Mouse (Mus musculus): ENCODE data around the gene Frem1. TPM values are rescaled to one million over a fixed set of nuclear protein-coding genes. Genes with fewer than 3 reads are reported as not detected.

Frem1 gene
- polyA plus RNA-seq, 1 experiment, result not detected

- Histone ChIP-seq H3K36me3 (ENCODE audit: control insufficient read depth) (no peaks in the 10 kb centered on the region), H3K9me3 (ENCODE audit: control insufficient read depth, low read length) (no peaks in the 10 kb centered on the region), H3K4me1 (ENCODE audit: control insufficient read depth) (no peaks in the 10 kb centered on the region; the same call in 1 of the 2 replicates), H3K27me3 (ENCODE audit: control insufficient read depth) (no peaks in the 10 kb centered on the region), H3K4me3 (replicated peaks) (no peak overlapping the region)
- no peak for TF ChIP-seq GATA1 (IDR thresholded peaks at IDR 0.05; ENCODE audit: low read length)
- no peak for TF ChIP-seq TAL1 (IDR thresholded peaks at IDR 0.05; ENCODE audit: low read length)
Measured at GRCm38 (mm10) chr4:82946276-82946612, 105.9 kb downstream of the Frem1 start.

- Histone ChIP-seq H3K4me3 (replicated peaks) (no peak overlapping the region), H3K36me3 (ENCODE audit: control insufficient read depth) (no peaks in the 10 kb centered on the region), H3K9me3 (ENCODE audit: control insufficient read depth, low read length) (no peaks in the 10 kb centered on the region), H3K27me3 (ENCODE audit: control insufficient read depth) (no peaks in the 10 kb centered on the region), H3K4me1 (ENCODE audit: control insufficient read depth) (no peaks in the 10 kb centered on the region; the same call in 1 of the 2 replicates)
- TF ChIP-seq TAL1 (IDR thresholded peaks at IDR 0.05; ENCODE audit: low read length) (no peak), GATA1 (IDR thresholded peaks at IDR 0.05; ENCODE audit: low read length) (no peak)
Measured at GRCm38 (mm10) chr4:82945572-82946275, 106.4 kb downstream of the Frem1 start.

GRCm38 (mm10) chr4:82940680-82941079 is 111.5 kb downstream of the Frem1 start:
- no peak overlapping the region for H3K4me3 ChIP-seq (replicated peaks)

GRCm38 (mm10) chr4:82940248-82940647 is 111.9 kb downstream of the Frem1 start:
- H3K36me3 ChIP-seq (ENCODE audit: control insufficient read depth), result no peaks in the 10 kb centered on the region
- H3K27me3 ChIP-seq (ENCODE audit: control insufficient read depth), result no peaks in the 10 kb centered on the region
- TF ChIP-seq GATA1 (IDR thresholded peaks at IDR 0.05; ENCODE audit: low read length) (no peak), TAL1 (IDR thresholded peaks at IDR 0.05; ENCODE audit: low read length) (no peak)
- H3K9me3 ChIP-seq (ENCODE audit: control insufficient read depth, low read length), result no peaks in the 10 kb centered on the region
- H3K4me3 ChIP-seq (replicated peaks), result no peak overlapping the region
- no peaks in the 10 kb centered on the region for H3K4me1 ChIP-seq (ENCODE audit: control insufficient read depth)

More at GRCm38 (mm10) chr4:82940680-82941079, 111.5 kb downstream of the Frem1 start:
- H3K4me1 ChIP-seq (ENCODE audit: control insufficient read depth), result no peaks in the 10 kb centered on the region
- no peak for TF ChIP-seq TAL1 (IDR thresholded peaks at IDR 0.05; ENCODE audit: low read length)
- no peak for TF ChIP-seq GATA1 (IDR thresholded peaks at IDR 0.05; ENCODE audit: low read length)
- H3K9me3 ChIP-seq (ENCODE audit: control insufficient read depth, low read length), result no peaks in the 10 kb centered on the region
- H3K27me3 ChIP-seq (ENCODE audit: control insufficient read depth), result no peaks in the 10 kb centered on the region
- no peaks in the 10 kb centered on the region for H3K36me3 ChIP-seq (ENCODE audit: control insufficient read depth)

- H3K36me3 ChIP-seq (ENCODE audit: control insufficient read depth), result no peaks in the 10 kb centered on the region
- H3K9me3 ChIP-seq (ENCODE audit: control insufficient read depth, low read length), result no peaks in the 10 kb centered on the region
- no peaks in the 10 kb centered on the region for H3K4me1 ChIP-seq (ENCODE audit: control insufficient read depth)
- no peak overlapping the region for H3K4me3 ChIP-seq (replicated peaks)
- no peaks in the 10 kb centered on the region for H3K27me3 ChIP-seq (ENCODE audit: control insufficient read depth)
- TF ChIP-seq GATA1 (IDR thresholded peaks at IDR 0.05; ENCODE audit: low read length) (no peak), TAL1 (IDR thresholded peaks at IDR 0.05; ENCODE audit: low read length) (no peak)
Measured at GRCm38 (mm10) chr4:82934308-82934707, 117.8 kb downstream of the Frem1 start.

GRCm38 (mm10) chr4:82933698-82934210 is 118.4 kb downstream of the Frem1 start:
- Histone ChIP-seq H3K9me3 (ENCODE audit: control insufficient read depth, low read length) (no peaks in the 10 kb centered on the region), H3K27me3 (ENCODE audit: control insufficient read depth) (no peaks in the 10 kb centered on the region), H3K4me1 (ENCODE audit: control insufficient read depth) (no peaks in the 10 kb centered on the region), H3K4me3 (replicated peaks) (no peak overlapping the region), H3K36me3 (ENCODE audit: control insufficient read depth) (no peaks in the 10 kb centered on the region)
- no peak for TF ChIP-seq TAL1 (IDR thresholded peaks at IDR 0.05; ENCODE audit: low read length)
- no peak for TF ChIP-seq GATA1 (IDR thresholded peaks at IDR 0.05; ENCODE audit: low read length)

- Histone ChIP-seq H3K4me1 (ENCODE audit: control insufficient read depth) (no peaks in the 10 kb centered on the region), H3K4me3 (replicated peaks) (no peak overlapping the region), H3K9me3 (ENCODE audit: control insufficient read depth, low read length) (no peaks in the 10 kb centered on the region), H3K27me3 (ENCODE audit: control insufficient read depth) (no peaks in the 10 kb centered on the region), H3K36me3 (ENCODE audit: control insufficient read depth) (no peaks in the 10 kb centered on the region)
- TF ChIP-seq GATA1 (IDR thresholded peaks at IDR 0.05; ENCODE audit: low read length) (no peak), TAL1 (IDR thresholded peaks at IDR 0.05; ENCODE audit: low read length) (no peak)
Measured at GRCm38 (mm10) chr4:82930079-82930478, 122.1 kb downstream of the Frem1 start.

- Histone ChIP-seq H3K4me1 (ENCODE audit: control insufficient read depth) (no peaks in the 10 kb centered on the region), H3K36me3 (ENCODE audit: control insufficient read depth) (no peaks in the 10 kb centered on the region), H3K27me3 (ENCODE audit: control insufficient read depth) (no peaks in the 10 kb centered on the region), H3K9me3 (ENCODE audit: control insufficient read depth, low read length) (no peaks in the 10 kb centered on the region), H3K4me3 (replicated peaks) (no peak overlapping the region)
- TF ChIP-seq TAL1 (IDR thresholded peaks at IDR 0.05; ENCODE audit: low read length) (no peak), GATA1 (IDR thresholded peaks at IDR 0.05; ENCODE audit: low read length) (no peak)
Measured at GRCm38 (mm10) chr4:82921962-82922361, 130.2 kb downstream of the Frem1 start.

GRCm38 (mm10) chr4:82918625-82919024 is 133.5 kb downstream of the Frem1 start:
- Histone ChIP-seq H3K27me3 (ENCODE audit: control insufficient read depth) (no peaks in the 10 kb centered on the region), H3K4me1 (ENCODE audit: control insufficient read depth) (no peaks in the 10 kb centered on the region), H3K9me3 (ENCODE audit: control insufficient read depth, low read length) (no peaks in the 10 kb centered on the region), H3K4me3 (replicated peaks) (no peak overlapping the region), H3K36me3 (ENCODE audit: control insufficient read depth) (no peaks in the 10 kb centered on the region)
- TF ChIP-seq GATA1 (IDR thresholded peaks at IDR 0.05; ENCODE audit: low read length), result no peak
- no peak for TF ChIP-seq TAL1 (IDR thresholded peaks at IDR 0.05; ENCODE audit: low read length)
